Mouse (Mus musculus): ENCODE data around the gene Rmnd1.

DNA sequence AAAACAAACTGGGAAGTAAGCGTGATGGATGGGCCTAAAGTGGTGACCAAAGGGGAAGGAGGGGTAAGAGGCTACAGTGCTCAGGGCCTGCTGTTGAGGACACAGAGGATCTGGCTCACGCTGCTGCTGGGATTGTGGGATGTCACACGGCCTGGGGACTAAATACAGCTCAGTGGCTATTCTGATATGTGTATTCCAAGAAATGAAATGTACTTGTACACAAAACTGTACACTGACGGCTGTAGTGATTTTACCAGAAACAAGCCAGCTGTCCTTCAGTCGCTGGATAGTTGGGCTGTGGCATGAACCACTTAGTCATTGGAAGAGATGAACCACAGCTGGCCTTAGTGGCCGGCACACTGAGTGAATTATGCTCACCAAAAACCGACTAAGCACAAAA lies 55.7 kb downstream of the Rmnd1 start:
- TF ChIP-seq CTCF (IDR thresholded peaks at IDR 0.05; ENCODE audit: insufficient read depth, low read depth, low read length) (no peak), POLR2A (IDR thresholded peaks at IDR 0.05; ENCODE audit: insufficient read depth, low read depth, low read length) (no peak)
